Mouse (Mus musculus) erythroblast, embryonic 14.5 days (primary cell): ENCODE measurements around the gene Fgfr2.
"Not testable (repeated sequence)": the region's sequence is repeated elsewhere in the genome, so short reads cannot be mapped to it uniquely, and the experiment has no call there.

ENCODE experiments used
- GATA1 ChIP-seq: IDR thresholded peaks from 2 replicates; pipeline ENCODE4 v1.6.1; 2012; ENCODE audit warnings: low read length, inconsistent platforms, mixed read lengths
- TAL1 ChIP-seq: IDR thresholded peaks from 3 replicates; pipeline ENCODE4 v1.6.1; 2012; ENCODE audit warnings: low read length, inconsistent platforms, mixed read lengths

GRCm38 (mm10) chr7:131391761-131392160 lies 1731.4 kb downstream of the Fgfr2 start:
- TF ChIP-seq GATA1, TAL1: not testable (repeated sequence)
